Mouse (Mus musculus) testis, postnatal 14 days (tissue): ENCODE measurements at regions not wholly inside any gene's neighbourhood (a gene's known extent, or its start where the extent isn't known, plus 50 kb on each side); places are given as distances from the start of the nearest gene placed in this dataset.

Experiments
- DNase-seq: peaks from one replicate; pipeline ENCODE4 v3.0.0; 2021; ENCODE audit warnings: low spot score

DNA sequence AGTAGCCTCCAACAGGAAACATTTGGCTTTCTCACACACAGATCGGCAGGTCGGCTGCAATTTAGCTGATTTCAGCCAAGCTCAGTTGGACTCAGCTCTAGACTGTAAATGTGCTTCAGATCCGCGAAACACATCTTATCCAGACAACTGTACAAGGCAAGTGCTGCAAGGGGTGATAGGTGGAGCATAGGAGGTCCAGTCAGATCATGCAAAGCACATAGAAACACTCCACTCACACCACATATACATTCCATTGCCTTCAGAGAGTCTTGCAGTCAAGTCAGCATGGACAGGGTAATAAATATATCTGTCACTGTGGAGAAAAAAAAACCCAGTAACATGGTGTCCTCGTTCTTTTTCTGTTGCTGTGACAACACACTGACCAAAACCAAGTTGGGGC, 160.3 kb downstream of the H2al1j start:
- DNase-seq = no peak

GRCm38 (mm10) chrX:11490146-11490693, 162.6 kb downstream of the H2al1j start:
- no peak for DNase-seq

DNA sequence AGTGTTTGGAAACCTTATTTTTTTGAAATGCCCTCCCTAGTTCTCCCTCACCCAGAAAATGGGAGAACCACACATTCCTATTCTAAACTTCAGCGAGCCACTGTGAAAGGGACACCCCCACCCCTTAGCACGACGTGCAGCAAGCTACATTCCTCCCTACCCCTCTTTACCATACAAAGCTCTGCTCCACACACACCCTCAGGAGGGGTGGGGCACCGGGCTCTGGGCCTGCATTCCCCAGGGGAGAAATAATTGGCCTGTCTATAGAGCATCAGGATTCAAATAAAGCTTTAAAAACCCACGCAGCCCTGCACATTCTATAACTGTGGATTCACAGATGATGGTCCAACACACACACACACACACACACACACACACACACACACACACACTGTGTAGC, 163.6 kb downstream of the H2al1j start:
- DNase-seq = no peak

DNA sequence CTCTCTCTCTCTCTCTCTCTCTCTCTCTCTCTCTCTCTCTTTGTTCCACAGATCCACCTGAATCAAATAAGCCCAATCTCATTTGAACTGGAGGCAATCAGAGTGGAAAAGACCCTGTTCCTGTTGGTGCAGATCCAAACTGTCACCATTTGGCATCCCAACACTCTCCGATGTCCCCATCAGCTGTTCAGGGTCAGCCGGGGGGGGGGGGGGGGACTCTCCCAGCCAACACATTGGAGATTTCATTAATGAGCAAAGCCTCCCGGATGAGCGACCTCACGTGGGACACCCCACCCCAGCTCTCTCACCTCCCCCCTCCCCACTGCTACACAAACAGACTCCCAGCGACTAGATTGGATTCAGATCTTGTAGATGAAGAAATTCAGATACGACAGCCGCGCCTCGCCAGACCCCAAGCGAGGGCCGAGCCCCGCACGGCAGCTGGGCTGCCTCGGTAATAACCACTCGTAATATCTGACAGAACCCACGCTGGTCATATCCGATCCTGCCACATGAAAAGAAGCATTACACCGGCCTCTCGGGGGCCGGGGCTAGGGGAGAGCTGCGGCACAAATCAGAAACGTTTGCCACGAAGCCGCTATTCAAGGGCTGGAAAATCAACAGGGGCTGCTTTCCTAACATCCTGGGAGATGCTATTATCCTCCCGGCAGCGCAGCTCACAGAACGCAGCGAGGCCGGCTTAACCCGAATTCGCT, 164.2 kb downstream of the H2al1j start:
- DNase-seq = no peak

DNA sequence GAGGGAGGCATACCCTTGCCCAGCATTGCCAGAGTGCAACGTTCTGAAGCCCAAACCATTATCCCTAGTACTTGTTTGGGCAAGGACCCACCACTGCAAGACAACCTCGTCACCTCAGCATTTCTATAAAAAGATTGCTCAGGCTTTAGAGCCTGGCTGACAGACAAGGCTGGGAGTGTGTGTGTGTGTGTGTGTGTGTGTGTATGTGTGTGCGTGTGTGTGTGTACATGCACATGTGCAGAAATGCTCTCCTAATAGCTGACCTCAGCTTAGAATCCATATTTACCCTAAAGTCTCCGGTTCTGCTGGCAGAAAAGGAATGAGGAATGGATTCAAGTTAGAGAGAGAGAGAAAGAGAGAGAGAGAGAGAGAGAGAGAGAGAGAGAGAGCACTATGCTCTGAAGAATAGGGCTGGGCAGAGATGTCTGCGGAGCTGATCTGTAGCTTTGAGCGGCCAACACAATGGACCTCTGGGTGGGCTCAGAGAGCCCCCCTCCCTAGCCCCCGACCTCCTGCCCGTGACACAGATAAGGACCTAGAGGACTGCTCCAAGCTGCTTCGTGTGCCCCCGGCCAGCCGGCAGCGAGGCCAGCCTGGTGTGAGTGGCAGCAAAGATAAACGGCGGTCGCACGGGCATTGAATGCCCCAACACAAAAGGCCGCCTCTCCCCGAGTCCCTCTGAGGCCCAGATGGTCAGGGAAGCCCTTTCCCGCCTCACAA, 166.1 kb downstream of the H2al1j start:
- no peak for DNase-seq

- DNase-seq = no peak
Observed at GRCm38 (mm10) chrX:11494246-11494630, 166.6 kb downstream of the H2al1j start.

DNA sequence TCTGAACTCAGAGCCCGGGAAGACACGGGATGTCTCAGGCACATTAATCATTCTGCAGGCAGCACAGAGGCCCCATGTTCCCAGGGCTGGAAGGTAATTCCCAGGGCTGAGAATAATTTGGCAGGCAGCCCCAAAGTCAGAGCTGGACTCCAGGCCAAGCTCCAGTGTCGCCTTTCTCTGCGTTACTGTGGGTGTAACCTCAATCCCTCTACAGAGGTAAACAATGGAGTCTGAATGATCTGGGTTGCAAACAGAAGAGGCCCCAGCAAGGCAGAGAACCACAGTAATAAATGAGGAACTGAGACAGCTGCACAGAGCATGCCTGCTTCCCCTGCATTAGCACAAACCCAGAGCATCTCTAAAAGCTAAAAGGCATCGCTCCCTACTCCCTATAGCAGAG, 184.8 kb downstream of the H2al1j start:
- no peak for DNase-seq

DNA sequence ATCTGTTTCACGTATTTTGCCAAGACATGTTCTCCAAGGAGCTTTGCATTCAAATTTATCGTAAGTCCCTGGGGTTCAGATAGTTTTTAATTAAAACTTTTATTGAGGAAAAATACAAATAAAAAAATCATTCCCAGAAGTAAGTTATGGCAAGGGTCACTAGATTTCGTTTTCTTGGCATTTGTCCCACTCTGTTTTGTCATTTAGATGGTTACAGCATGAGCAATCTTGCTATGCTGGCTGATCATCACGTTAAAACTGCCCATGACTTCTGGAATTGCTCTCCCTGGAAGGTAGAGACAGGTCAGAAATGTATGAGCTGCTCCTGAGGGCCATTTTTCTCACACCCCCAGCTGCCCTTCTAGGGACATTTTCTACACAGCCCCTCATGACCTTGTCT, 185.3 kb downstream of the H2al1j start:
- no peak for DNase-seq

DNA sequence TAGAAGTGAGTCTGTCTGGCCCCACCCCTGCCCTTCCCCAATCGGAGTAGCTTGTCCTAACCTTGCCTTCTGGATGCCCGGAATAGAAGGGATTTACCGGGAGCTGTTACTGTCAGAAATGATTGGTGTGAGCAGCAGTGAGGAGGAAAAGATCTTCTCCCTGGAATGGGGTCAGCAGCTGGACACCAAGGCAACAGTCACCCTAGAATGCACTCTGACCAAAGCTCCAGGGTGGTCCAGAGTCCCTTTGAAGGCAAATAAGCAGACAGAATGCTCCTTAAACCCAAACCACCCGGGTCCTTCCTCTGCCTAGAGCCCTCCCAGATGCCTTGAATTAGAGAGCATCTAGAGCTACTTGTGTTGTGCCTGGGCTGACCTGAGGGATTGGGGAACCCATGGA, 196.2 kb downstream of the H2al1j start:
- no peak for DNase-seq

- no peak for DNase-seq
Observed at GRCm38 (mm10) chrX:11525326-11525725, 197.7 kb downstream of the H2al1j start.

DNA sequence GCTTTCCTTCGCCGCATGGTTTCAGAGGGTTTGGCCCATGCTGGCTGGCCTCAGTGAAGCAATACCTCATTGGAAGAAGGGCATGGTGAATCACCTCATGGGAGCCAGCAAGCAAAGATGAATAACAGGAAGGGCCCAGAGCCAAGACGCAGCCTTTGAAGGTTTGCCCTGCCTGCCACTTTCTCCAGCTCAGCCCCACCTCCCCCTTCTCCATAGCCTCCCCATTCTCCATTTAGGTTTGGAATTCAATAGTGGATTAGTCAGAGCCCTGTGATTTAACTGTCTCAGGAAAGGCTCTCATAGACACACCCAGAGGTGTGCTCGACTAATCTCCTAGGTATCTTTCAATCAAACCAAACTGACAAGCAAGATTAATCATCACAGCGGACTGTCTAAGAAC, 201.0 kb downstream of the H2al1j start:
- DNase-seq = no peak

- DNase-seq = no peak
Observed at GRCm38 (mm10) chrX:11529221-11529620, 201.6 kb downstream of the H2al1j start.

DNA sequence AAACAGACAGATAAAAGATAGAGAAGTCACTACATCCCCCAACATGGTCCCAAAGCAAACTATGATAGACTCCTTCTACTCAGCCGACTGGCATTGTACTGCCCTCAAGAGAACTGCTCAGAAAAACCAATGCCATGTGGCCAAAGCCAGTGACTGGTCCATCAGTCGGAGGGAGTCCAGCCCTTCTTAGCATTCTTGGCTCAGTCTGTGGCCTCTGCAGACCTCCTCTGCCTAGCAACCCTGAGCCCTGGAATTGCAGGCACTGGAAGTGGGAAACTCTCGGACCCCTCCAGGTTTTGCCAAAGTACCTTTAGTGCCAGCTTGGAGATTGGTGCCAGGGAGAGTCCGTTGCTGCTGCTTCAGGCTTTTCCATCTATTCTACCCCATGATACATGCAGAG, 205.2 kb downstream of the H2al1j start:
- no peak for DNase-seq

GRCm38 (mm10) chrX:11533871-11534270, 206.2 kb downstream of the H2al1j start:
- DNase-seq = no peak

GRCm38 (mm10) chrX:11541011-11541410, 213.4 kb downstream of the H2al1j start:
- no peak for DNase-seq

DNA sequence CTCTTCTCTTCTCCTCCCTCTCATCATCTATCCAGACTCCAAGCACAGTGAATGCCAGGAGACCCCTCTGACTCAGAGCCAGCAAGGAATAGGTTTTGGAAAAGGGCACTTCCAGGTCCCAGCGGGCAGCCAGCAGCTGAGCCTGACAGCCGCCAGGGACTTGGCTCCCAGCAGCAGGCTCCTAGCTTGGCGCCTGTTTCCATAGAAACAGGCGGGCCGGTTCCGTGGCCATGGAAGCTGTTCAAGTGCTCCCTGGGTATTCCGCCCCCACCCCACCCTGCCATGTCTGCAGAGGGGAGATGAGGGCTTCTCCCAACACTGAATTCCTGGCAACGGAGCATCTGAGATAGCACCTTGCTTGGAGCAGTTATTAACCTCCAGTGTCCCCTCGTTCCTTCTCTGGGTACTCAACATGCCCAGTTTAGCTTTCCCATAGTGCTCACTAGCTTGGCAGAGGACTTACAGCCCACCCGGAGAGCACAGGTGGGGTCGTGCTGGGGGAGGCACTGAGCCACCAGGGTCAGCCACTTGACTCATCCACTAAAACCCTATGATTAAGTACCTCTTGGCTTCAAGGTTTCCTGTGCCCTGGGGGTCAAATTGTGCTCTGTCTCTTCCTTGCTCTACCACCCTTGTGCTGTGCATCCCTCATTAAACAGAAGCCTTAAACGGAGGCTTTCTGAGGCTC, 222.7 kb downstream of the H2al1j start:
- DNase-seq = no peak

DNA sequence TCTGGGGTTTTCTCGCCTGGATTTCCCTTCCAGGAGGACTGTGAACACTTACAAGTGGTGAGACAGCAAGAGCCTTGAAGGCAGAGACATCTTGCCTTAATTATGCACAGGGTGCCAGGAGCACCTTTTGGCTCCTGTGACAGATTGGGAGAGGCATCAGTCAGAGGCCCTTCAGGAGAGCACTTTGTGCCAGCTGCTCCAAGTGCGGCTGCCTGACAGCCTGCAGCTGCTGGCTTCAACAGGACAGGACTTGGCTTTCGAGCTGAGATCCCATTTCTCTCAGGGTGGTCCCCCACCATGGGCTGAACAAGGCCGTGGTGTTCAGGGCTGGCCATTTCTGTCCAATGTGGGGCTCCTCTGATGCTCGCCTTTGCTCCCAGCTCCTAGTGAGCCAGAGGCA, 224.6 kb downstream of the H2al1j start:
- no peak for DNase-seq

DNA sequence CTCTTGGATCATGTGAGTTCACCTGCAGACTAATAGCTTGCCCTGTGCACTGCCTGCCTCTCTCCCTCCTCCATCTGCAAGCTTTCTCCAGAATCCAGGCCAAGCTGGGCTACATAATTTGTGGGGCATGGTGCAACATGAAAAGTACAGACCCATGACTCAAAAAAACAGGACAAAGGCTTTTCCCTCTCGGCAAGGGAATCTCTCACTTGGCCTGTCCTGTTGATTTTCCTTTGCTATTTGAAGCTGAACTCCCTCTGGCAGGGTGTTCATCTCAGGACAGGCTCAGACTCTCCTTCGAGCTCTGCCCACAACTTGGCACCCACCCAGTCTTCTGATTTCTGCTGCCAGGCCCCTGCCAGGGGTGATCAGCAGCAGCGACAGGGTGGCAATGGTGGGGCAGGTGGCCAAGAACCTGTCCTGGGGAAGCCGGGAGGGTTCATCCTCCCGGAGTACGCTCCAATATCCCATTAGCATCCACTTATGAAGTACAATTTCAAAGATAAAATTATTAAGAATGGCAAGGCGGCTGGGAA, 227.5 kb downstream of the H2al1j start:
- DNase-seq = peak; percentile 4

- DNase-seq = no peak
Observed at GRCm38 (mm10) chrX:11558260-11558659, 230.6 kb downstream of the H2al1j start.

GRCm38 (mm10) chrX:11560550-11561276, 233.1 kb downstream of the H2al1j start:
- no peak for DNase-seq

DNA sequence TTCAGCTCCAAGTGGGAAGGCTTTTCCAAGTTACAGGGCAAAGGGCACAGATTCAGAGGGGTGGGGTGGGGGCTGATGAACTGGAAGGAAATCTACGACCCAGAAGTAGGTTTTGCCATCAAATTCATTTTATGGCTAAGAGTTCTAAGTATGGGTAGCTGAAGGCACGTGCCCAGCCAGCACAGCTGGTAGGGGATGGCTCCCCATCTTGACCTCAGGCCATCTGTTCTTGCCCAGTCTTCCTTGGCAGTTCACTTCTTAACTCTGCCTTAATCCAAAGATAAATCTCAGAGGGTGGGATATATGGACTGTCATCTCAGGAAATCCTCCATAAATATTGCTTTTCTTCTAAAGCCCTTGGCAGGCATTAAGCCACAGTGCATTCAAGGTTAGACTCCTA, 238.3 kb downstream of the H2al1j start:
- no peak for DNase-seq

DNA sequence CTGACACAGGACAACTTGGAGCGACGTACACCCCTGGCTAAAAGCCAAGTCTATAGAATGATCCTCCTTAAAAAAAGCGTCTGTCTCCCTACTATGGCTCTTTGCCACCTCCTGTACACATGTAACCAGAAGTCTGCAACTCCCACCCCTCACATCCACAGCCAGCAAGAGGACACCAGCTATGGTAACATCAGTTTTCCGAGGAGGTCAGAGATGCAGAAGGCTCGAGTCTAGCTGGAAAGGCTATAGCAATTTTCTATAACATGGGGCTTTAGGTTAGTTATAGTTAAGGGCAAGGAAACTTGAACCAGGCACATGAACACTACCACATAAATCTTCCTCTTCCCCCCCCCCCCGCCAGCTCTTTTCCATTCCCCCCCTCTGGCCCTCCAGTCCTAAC, 240.2 kb downstream of the H2al1j start:
- DNase-seq = no peak
